Mouse (Mus musculus): ENCODE data around the gene Nt5dc2. TPM values are rescaled to one million over a fixed set of nuclear protein-coding genes. Genes with fewer than 3 reads are reported as not detected.

The Nt5dc2 gene
- polyA plus RNA-seq, 1 experiment from 2014 or later, result 569 TPM

DNA sequence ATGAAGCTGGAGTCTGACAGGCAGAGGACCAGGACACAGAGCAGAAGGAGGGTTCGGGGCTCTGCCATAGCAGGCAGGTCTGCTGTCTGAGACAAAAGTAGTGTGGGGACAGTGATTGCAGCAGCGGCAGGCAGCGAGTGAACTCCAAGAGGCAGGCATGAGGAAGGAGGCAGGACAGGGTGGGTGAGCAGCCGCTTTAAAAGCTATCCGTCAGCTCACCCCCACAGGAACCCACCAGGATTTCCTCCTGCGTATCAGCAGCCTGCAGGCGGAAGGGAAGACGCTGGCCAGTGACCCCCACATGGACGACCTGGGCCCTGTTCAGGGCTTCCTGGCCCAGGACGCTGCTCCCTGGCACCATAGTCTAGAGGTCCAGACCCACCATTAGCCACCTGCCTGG, 37.6 kb downstream of the Nt5dc2 start, which contains the start of gene Stab1:
Stab1 (minus strand) TSS at position 217 of the 400 bp plus-strand sequence.
- Histone ChIP-seq H3K27me3 (ENCODE audit: control insufficient read depth, insufficient read depth, low read length) (no peaks in the 10 kb centered on the region), H3K36me3 (ENCODE audit: control insufficient read depth, insufficient read depth, low read length) (peaks cover 29% of the 10 kb centered on the region), H3K4me3 (ENCODE audit: low read depth, low read length) (no peak within 1 kb of the TSS), H3K4me1 (ENCODE audit: control insufficient read depth, insufficient read depth, low read length) (peaks cover 2% of the 10 kb centered on the region; the same call in 1 of the 2 replicates), H3K4me2 (ENCODE audit: low read depth, severe bottlenecking) (0 out of 2 replicates have a peak within 1 kb of the TSS, but pooled peaks have one; percentile 12), H3K9me3 (ENCODE audit: control insufficient read depth, low read length) (no peaks in the 10 kb centered on the region), H3K27ac (replicated peaks; ENCODE audit: low read depth, low read length) (0 out of 2 replicates have a peak within 1 kb of the TSS, but pooled peaks have one; percentile 21), H3K9ac (ENCODE audit: low read length) (no peak within 1 kb of the TSS)
- 51% methylated on average over 10 of the region's 10 CpGs for WGBS
- ATAC-seq (ENCODE audit: insufficient number of reproducible peaks, low FRiP score, low TSS enrichment, low read depth) (no peak), DNase-seq (ENCODE audit: low spot score) (no peak)

DNA sequence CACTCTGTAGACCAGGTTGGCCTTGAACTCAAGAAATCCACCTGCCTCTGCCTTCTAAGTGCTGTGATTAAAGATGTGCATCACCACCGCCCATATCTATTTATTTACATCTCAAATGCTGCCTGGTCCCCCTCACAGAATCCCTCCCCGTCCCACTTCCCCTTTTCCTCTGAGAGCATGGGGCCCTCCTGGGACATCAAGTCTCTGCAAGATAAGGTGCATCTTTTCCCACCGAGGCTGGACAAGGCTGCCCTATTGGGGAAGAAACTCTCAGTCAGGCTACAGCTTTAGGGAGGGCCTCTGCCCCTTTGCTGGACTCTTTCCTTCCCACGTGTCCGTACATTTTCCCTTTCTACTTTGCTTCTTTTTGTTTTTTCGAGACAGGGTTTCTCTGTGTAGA, 38.7 kb downstream of the Nt5dc2 start:
- no peak overlapping the region for H3K4me2 ChIP-seq (ENCODE audit: low read depth, severe bottlenecking)
- no peaks in the 10 kb centered on the region for H3K9me3 ChIP-seq (ENCODE audit: control insufficient read depth, low read length)
- H3K36me3 ChIP-seq (ENCODE audit: control insufficient read depth, insufficient read depth, low read length), result peaks cover 40% of the 10 kb centered on the region
- ATAC-seq (ENCODE audit: insufficient number of reproducible peaks, low FRiP score, low TSS enrichment, low read depth) (no peak), DNase-seq (ENCODE audit: low spot score) (no peak)
- WGBS, result 83% methylated on average over 6 of the region's 6 CpGs
- no peak overlapping the region for H3K27ac ChIP-seq (replicated peaks; ENCODE audit: low read depth, low read length)
- no peaks in the 10 kb centered on the region for H3K27me3 ChIP-seq (ENCODE audit: control insufficient read depth, insufficient read depth, low read length)
- H3K4me3 ChIP-seq (ENCODE audit: low read depth, low read length), result no peak overlapping the region
- no peak overlapping the region for H3K9ac ChIP-seq (ENCODE audit: low read length)
- H3K4me1 ChIP-seq (ENCODE audit: control insufficient read depth, insufficient read depth, low read length), result peaks cover 2% of the 10 kb centered on the region; the same call in 1 of the 2 replicates

DNA sequence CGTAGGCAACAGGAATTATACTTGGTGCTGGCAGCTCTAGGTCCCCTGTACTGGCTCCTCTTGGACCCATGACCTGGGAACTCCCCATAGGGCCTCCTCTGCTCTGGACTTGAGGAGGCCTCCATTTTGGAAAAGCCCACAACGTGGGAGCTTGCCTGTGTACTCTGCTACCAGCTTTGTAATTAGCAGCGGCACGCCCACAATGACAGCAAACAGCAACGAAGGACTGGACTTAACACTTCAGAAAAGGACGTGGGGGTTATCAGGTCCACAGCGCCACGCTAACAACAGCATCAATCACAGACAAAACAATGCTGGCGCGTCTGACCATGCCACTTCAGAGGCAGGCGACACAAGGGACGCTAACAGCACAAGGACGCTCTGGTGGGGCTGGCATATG, 40.1 kb downstream of the Nt5dc2 start:
- no peak overlapping the region for H3K4me3 ChIP-seq (ENCODE audit: low read depth, low read length)
- no peaks in the 10 kb centered on the region for H3K4me1 ChIP-seq (ENCODE audit: control insufficient read depth, insufficient read depth, low read length)
- no peak overlapping the region for H3K27ac ChIP-seq (replicated peaks; ENCODE audit: low read depth, low read length)
- WGBS, result 90% methylated on average over 13 of the region's 13 CpGs
- H3K4me2 ChIP-seq (ENCODE audit: low read depth, severe bottlenecking), result no peak overlapping the region
- DNase-seq (ENCODE audit: low spot score), result no peak
- H3K9me3 ChIP-seq (ENCODE audit: control insufficient read depth, low read length), result no peaks in the 10 kb centered on the region
- no peaks in the 10 kb centered on the region for H3K27me3 ChIP-seq (ENCODE audit: control insufficient read depth, insufficient read depth, low read length)
- ATAC-seq (ENCODE audit: insufficient number of reproducible peaks, low FRiP score, low TSS enrichment, low read depth), result no peak
- H3K36me3 ChIP-seq (ENCODE audit: control insufficient read depth, insufficient read depth, low read length), result peaks cover 50% of the 10 kb centered on the region
- H3K9ac ChIP-seq (ENCODE audit: low read length), result no peak overlapping the region

DNA sequence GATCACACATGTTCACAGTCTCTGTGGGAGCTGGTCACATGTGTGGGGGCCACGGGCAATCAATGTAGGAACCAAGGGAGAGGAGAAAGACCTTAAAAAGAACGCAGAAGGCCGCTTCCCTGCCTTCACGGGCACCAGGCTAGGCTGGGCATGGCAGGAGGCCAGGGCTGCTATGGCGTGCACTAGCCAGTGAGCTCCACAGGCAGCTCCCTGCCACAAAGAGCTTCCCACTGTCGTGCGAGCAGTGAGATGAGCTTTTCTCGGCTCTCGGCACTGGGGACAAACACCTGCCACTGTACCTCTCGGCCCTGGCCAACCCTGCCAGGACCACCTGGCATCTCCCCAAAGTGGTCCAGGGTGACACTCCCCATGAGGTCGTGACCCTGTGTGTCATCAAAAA, 40.5 kb downstream of the Nt5dc2 start:
- ATAC-seq (ENCODE audit: insufficient number of reproducible peaks, low FRiP score, low TSS enrichment, low read depth) (no peak), DNase-seq (ENCODE audit: low spot score) (no peak)
- Histone ChIP-seq H3K27ac (replicated peaks; ENCODE audit: low read depth, low read length) (no peak overlapping the region), H3K36me3 (ENCODE audit: control insufficient read depth, insufficient read depth, low read length) (peaks cover 54% of the 10 kb centered on the region), H3K9ac (ENCODE audit: low read length) (no peak overlapping the region), H3K4me3 (ENCODE audit: low read depth, low read length) (no peak overlapping the region), H3K4me2 (ENCODE audit: low read depth, severe bottlenecking) (no peak overlapping the region), H3K4me1 (ENCODE audit: control insufficient read depth, insufficient read depth, low read length) (no peaks in the 10 kb centered on the region), H3K27me3 (ENCODE audit: control insufficient read depth, insufficient read depth, low read length) (no peaks in the 10 kb centered on the region), H3K9me3 (ENCODE audit: control insufficient read depth, low read length) (no peaks in the 10 kb centered on the region)
- 89% methylated on average over 11 of the region's 11 CpGs for WGBS

DNA sequence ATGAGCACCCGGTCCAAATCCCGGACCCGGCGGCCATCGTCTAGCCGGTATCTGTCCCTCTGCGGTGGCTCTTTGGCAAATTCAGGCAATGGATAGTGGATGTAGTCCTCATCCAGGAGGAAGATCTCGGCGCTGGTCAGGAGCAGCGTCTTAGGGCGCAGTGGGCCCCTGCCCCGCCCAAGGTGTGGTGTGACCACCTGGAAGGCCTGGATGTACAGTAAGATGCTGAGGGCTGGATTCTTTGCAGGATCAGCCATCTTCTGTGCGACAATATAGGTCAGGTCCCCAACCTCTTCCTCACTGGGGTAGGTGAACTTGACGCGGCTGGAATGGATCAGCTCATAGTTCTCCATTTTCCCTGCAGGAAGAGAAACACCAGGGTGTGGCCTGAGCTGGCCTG, 41.0 kb downstream of the Nt5dc2 start:
- Histone ChIP-seq H3K27me3 (ENCODE audit: control insufficient read depth, insufficient read depth, low read length) (no peaks in the 10 kb centered on the region), H3K36me3 (ENCODE audit: control insufficient read depth, insufficient read depth, low read length) (peaks cover 58% of the 10 kb centered on the region), H3K9ac (ENCODE audit: low read length) (no peak overlapping the region), H3K9me3 (ENCODE audit: control insufficient read depth, low read length) (no peaks in the 10 kb centered on the region), H3K4me2 (ENCODE audit: low read depth, severe bottlenecking) (no peak overlapping the region), H3K4me3 (ENCODE audit: low read depth, low read length) (no peak overlapping the region), H3K4me1 (ENCODE audit: control insufficient read depth, insufficient read depth, low read length) (no peaks in the 10 kb centered on the region), H3K27ac (replicated peaks; ENCODE audit: low read depth, low read length) (no peak overlapping the region)
- no peak for DNase-seq (ENCODE audit: low spot score)
- WGBS, result 95% methylated on average over 15 of the region's 15 CpGs
- no peak for ATAC-seq (ENCODE audit: insufficient number of reproducible peaks, low FRiP score, low TSS enrichment, low read depth)

DNA sequence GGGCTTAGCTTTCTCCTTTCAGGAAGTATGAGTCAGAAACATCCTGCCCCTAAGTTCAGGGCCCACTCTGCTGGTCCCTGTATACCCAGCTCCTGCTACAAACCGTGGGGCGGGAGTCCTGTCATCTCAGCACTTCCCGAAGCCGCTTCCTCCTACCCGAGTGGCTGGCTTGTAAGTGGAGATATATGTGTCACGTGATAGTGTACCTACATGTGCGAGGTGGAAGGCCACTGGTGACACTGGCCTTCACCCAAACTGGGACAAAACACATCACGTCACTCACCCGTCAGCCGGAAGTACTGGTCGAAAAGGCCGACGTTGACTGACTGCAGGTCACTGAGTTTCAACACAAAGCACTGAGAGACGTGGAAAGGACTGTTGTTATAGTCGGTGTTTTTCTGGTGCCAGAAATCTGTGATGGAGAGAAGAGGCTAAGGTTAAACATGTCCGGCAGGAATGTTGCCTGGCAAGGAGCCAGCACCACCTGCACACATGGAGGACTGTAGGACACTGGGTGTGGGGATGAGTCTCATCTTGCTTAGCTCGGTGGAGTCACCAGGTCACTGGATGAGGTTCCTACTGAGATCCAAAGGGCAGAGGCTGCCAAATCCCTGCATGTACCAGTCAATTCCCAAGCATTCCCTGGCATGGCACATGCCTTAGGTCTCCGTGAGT, 42.1 kb downstream of the Nt5dc2 start:
- DNase-seq (ENCODE audit: low spot score) (no peak), ATAC-seq (ENCODE audit: insufficient number of reproducible peaks, low FRiP score, low TSS enrichment, low read depth) (no peak)
- H3K4me3 ChIP-seq (ENCODE audit: low read depth, low read length), result no peak overlapping the region
- no peaks in the 10 kb centered on the region for H3K27me3 ChIP-seq (ENCODE audit: control insufficient read depth, insufficient read depth, low read length)
- WGBS, result 93% methylated on average over 18 of the region's 18 CpGs
- H3K9ac ChIP-seq (ENCODE audit: low read length), result no peak overlapping the region
- H3K9me3 ChIP-seq (ENCODE audit: control insufficient read depth, low read length), result no peaks in the 10 kb centered on the region
- H3K4me2 ChIP-seq (ENCODE audit: low read depth, severe bottlenecking), result no peak overlapping the region
- H3K27ac ChIP-seq (replicated peaks; ENCODE audit: low read depth, low read length), result no peak overlapping the region
- H3K4me1 ChIP-seq (ENCODE audit: control insufficient read depth, insufficient read depth, low read length), result no peaks in the 10 kb centered on the region
- peaks cover 67% of the 10 kb centered on the region for H3K36me3 ChIP-seq (ENCODE audit: control insufficient read depth, insufficient read depth, low read length)

DNA sequence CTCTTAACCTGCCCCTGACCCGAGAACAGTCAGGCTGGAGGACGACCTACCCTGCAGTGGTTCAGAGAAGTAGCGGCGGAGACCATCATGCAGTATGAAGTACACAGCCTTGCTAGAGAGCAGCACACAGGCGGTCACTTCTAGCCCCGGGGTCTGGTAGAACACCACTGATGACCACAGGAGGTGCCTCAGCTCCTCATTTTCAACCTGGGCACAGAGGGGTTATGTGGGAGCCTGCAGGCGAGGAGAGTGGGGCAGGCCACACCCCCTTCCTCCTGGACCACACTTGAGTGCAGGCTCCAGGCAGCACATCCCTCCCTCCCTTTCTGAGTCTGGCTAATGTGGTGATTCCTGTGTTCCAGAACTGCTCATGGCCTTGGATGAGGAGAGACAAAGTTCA, 42.7 kb downstream of the Nt5dc2 start:
- Histone ChIP-seq H3K36me3 (ENCODE audit: control insufficient read depth, insufficient read depth, low read length) (peaks cover 69% of the 10 kb centered on the region), H3K4me1 (ENCODE audit: control insufficient read depth, insufficient read depth, low read length) (no peaks in the 10 kb centered on the region), H3K27me3 (ENCODE audit: control insufficient read depth, insufficient read depth, low read length) (no peaks in the 10 kb centered on the region), H3K4me3 (ENCODE audit: low read depth, low read length) (no peak overlapping the region), H3K4me2 (ENCODE audit: low read depth, severe bottlenecking) (no peak overlapping the region), H3K9ac (ENCODE audit: low read length) (no peak overlapping the region), H3K9me3 (ENCODE audit: control insufficient read depth, low read length) (no peaks in the 10 kb centered on the region), H3K27ac (replicated peaks; ENCODE audit: low read depth, low read length) (no peak overlapping the region)
- no peak for DNase-seq (ENCODE audit: low spot score)
- no peak for ATAC-seq (ENCODE audit: insufficient number of reproducible peaks, low FRiP score, low TSS enrichment, low read depth)
- 89% methylated on average over 7 of the region's 7 CpGs for WGBS

DNA sequence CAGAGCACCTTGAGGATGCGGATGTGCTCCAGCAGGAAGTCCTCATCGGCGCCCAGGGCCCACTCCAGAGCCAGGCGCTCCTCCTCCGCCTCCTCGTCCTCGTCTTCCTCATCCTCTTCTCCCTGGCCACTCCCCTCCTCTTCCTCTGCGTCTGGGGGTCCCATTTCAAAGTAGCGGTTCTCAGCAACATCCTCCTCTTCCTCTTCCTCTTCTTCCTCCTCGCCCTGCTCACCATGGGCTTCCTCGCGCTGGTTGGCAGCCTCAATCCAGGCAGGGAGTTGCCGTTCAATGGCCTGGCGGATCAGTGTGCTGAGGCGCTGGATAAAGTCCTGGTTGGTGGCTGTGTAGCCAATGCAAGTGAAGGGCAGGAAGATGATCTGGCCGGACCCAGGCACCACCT, 46.4 kb downstream of the Nt5dc2 start:
- H3K9ac ChIP-seq (ENCODE audit: low read length), result no peak overlapping the region
- H3K27me3 ChIP-seq (ENCODE audit: control insufficient read depth, insufficient read depth, low read length), result no peaks in the 10 kb centered on the region
- ATAC-seq (ENCODE audit: insufficient number of reproducible peaks, low FRiP score, low TSS enrichment, low read depth) (no peak), DNase-seq (ENCODE audit: low spot score) (no peak)
- no peak overlapping the region for H3K4me2 ChIP-seq (ENCODE audit: low read depth, severe bottlenecking)
- no peak overlapping the region for H3K4me3 ChIP-seq (ENCODE audit: low read depth, low read length)
- no peak overlapping the region for H3K27ac ChIP-seq (replicated peaks; ENCODE audit: low read depth, low read length)
- H3K4me1 ChIP-seq (ENCODE audit: control insufficient read depth, insufficient read depth, low read length), result no peaks in the 10 kb centered on the region
- H3K9me3 ChIP-seq (ENCODE audit: control insufficient read depth, low read length), result no peaks in the 10 kb centered on the region
- 91% methylated on average over 16 of the region's 16 CpGs for WGBS
- peaks cover 72% of the 10 kb centered on the region for H3K36me3 ChIP-seq (ENCODE audit: control insufficient read depth, insufficient read depth, low read length)

DNA sequence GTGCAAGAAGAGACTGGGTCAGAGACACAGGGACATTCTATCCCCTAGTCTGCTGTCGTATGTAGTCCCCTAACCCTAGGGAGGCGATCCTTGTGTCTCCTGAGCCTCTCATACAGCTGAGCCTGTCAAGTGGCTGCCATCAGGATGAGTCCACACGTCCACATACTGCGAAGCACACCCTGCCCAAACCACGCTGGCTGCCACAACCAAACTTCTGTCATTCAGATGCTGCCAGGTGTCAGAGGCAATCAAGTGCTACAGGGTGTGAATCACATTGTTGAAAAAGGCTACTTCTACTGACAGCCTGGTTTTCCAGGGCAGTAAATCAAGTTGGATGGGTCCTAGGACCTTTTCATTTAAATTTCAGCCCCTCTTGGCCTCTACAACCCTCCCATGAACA, 46.9 kb downstream of the Nt5dc2 start:
- H3K36me3 ChIP-seq (ENCODE audit: control insufficient read depth, insufficient read depth, low read length), result peaks cover 71% of the 10 kb centered on the region
- DNase-seq (ENCODE audit: low spot score), result no peak
- H3K27ac ChIP-seq (replicated peaks; ENCODE audit: low read depth, low read length), result no peak overlapping the region
- H3K9ac ChIP-seq (ENCODE audit: low read length), result no peak overlapping the region
- WGBS, result 97% methylated on average over 5 of the region's 5 CpGs
- H3K4me1 ChIP-seq (ENCODE audit: control insufficient read depth, insufficient read depth, low read length), result no peaks in the 10 kb centered on the region
- no peaks in the 10 kb centered on the region for H3K27me3 ChIP-seq (ENCODE audit: control insufficient read depth, insufficient read depth, low read length)
- no peak overlapping the region for H3K4me2 ChIP-seq (ENCODE audit: low read depth, severe bottlenecking)
- H3K4me3 ChIP-seq (ENCODE audit: low read depth, low read length), result no peak overlapping the region
- ATAC-seq (ENCODE audit: insufficient number of reproducible peaks, low FRiP score, low TSS enrichment, low read depth), result no peak
- H3K9me3 ChIP-seq (ENCODE audit: control insufficient read depth, low read length), result no peaks in the 10 kb centered on the region

Data from limb, embryonic 11.5 days (tissue).